Mouse (Mus musculus): Measurements from ENCODE around the gene Fbxo39. TPM values are rescaled to one million over a fixed set of nuclear protein-coding genes. Genes with fewer than 3 reads are reported as not detected.

The Fbxo39 gene
- polyA plus RNA-seq, 1 experiment from 2014 or later = not detected

DNA sequence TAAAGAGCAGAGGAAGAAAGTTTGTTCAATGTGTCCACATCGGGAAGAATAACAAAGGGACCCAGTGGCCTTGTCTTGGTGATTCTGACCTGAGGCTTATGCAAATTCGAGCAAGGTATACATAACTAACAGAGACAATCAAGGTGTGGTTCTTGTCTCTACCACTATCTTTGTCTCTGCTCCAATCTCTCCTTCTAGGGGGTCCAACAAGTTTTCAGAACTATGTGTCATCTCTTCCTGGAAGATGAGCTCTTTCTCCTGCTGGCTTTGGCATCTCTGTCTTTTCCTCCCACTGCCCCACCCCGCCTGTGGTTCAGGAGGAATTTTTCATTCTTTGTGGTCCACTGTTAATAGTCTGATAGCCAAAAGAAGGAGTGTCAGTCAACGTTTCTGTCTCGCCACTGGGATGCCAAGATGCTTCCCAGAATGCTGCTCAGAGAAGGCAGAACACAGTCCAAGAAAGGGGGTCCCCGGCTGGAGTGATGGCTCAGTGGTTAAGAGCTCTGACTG is 28.2 kb upstream of the Fbxo39 start:
- WGBS = 80% methylated on average over 6 of the region's 6 CpGs
- H3K9ac ChIP-seq = no peak overlapping the region

GRCm38 (mm10) chr11:72286651-72287050 is 27.6 kb upstream of the Fbxo39 start:
- H3K27ac ChIP-seq = no peak overlapping the region
- H3K9ac ChIP-seq = no peak overlapping the region
- no peak overlapping the region for H3K4me3 ChIP-seq (replicated peaks)
- no peaks in the 10 kb centered on the region for H3K4me1 ChIP-seq
- no peaks in the 10 kb centered on the region for H3K27me3 ChIP-seq
- H3K4me2 ChIP-seq = no peak overlapping the region
- no peaks in the 10 kb centered on the region for H3K36me3 ChIP-seq (replicated peaks)
- H3K9me3 ChIP-seq = no peaks in the 10 kb centered on the region
- ATAC-seq (ENCODE audit: low FRiP score) = no peak
- WGBS = 81% methylated on average over 3 of the region's 3 CpGs

More for the DNA sequence above, 28.2 kb upstream of the Fbxo39 start:
- Histone ChIP-seq H3K36me3 (replicated peaks) (no peaks in the 10 kb centered on the region), H3K4me1 (no peaks in the 10 kb centered on the region), H3K27me3 (no peaks in the 10 kb centered on the region), H3K27ac (no peak overlapping the region), H3K9me3 (no peaks in the 10 kb centered on the region), H3K4me3 (replicated peaks) (no peak overlapping the region), H3K4me2 (no peak overlapping the region)
- no peak for ATAC-seq (ENCODE audit: low FRiP score)

DNA sequence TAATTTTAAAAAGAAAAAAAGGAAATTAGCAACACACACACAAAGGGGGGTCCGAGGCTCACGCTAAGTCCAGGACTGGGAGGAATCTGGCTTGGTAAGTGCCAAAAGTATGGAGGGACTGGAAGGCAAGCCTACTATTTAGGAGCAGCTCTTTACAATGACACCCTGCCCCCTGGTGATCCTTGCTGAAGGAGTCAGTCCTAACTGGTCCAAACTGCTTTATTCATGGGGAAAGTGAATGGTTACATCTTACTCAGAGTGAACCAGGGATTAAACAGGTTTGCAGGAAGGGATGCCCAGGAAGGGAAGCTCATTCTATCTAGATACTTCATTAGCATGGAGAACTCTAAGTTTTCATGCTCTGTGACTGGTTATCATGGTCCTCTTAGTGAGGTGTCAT is 27.1 kb upstream of the Fbxo39 start:
- Histone ChIP-seq H3K36me3 (replicated peaks) (no peaks in the 10 kb centered on the region), H3K9ac (no peak overlapping the region), H3K4me1 (no peaks in the 10 kb centered on the region), H3K9me3 (no peaks in the 10 kb centered on the region), H3K27ac (no peak overlapping the region), H3K4me3 (replicated peaks) (no peak overlapping the region), H3K27me3 (no peaks in the 10 kb centered on the region), H3K4me2 (no peak overlapping the region)
- ATAC-seq (ENCODE audit: low FRiP score) = no peak
- WGBS = 90% methylated on average over 2 of the region's 2 CpGs

DNA sequence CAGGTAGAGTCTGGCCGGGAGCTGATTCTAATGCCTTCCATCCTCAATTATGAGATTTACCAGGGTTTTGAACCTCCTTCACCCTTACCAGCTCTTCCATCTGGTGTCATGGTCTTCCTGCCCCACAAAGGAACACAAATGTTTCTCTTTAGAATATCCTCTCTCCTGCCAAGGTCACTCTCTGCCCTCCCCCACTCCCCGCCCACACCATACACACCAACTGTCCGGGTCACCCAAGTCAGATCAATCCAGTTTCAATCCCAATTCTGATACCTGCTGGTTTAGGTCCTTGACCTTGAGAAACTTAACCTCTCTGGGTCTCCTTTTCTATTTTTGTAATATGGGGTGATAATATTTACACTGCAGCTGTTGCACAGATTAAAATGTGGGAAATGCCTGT is 26.7 kb upstream of the Fbxo39 start:
- Histone ChIP-seq H3K27ac (no peak overlapping the region), H3K9me3 (no peaks in the 10 kb centered on the region), H3K4me3 (replicated peaks) (no peak overlapping the region), H3K4me1 (no peaks in the 10 kb centered on the region), H3K27me3 (no peaks in the 10 kb centered on the region), H3K4me2 (no peak overlapping the region), H3K9ac (no peak overlapping the region), H3K36me3 (replicated peaks) (no peaks in the 10 kb centered on the region)
- ATAC-seq (ENCODE audit: low FRiP score) = no peak
- 88% methylated on average over 3 of the region's 3 CpGs for WGBS

- no peaks in the 10 kb centered on the region for H3K27me3 ChIP-seq
- H3K9me3 ChIP-seq = no peaks in the 10 kb centered on the region
- ATAC-seq (ENCODE audit: low FRiP score) = no peak
- H3K36me3 ChIP-seq (replicated peaks) = no peaks in the 10 kb centered on the region
- H3K27ac ChIP-seq = no peak overlapping the region
- H3K4me2 ChIP-seq = no peak overlapping the region
- WGBS = 79% methylated on average over 2 of the region's 2 CpGs
- H3K9ac ChIP-seq = no peak overlapping the region
- H3K4me1 ChIP-seq = no peaks in the 10 kb centered on the region
- no peak overlapping the region for H3K4me3 ChIP-seq (replicated peaks)
These were observed 21.1 kb upstream of the Fbxo39 start for GRCm38 (mm10) chr11:72293116-72293515.

- 36% methylated on average over 6 of the region's 6 CpGs for WGBS
- Histone ChIP-seq H3K4me1 (0 out of 2 replicates have a peak, but pooled peaks cover 4% of the 10 kb centered on the region), H3K4me2 (no peak within 1 kb of the TSS)
These were observed 12.9 kb upstream of the Fbxo39 start, which contains the start of gene Xaf1 for GRCm38 (mm10) chr11:72301334-72301733. Xaf1 (plus strand) TSS chr11:72301629.

DNA sequence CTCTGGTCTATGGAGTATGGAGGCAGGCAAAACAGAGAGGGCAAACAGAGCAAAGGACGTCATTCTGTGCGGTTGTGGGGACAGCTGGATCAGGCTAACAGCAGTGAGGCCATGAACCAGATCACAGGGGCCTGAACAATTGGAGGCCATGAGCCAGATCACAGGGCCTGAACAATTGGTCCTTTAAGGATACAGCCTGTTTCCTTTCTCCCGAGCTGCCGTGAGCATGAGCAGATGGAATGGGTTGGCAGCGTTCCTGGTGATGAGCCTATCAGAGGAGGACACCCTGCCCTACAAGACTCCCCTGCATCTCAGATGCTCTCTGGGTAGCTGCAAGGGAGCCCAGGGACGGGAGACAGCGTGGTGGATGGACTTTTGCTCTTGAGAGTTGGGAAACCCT is 12.0 kb upstream of the Fbxo39 start:
- WGBS = 80% methylated on average over 7 of the region's 7 CpGs
- H3K27ac ChIP-seq = no peak overlapping the region
- no peaks in the 10 kb centered on the region; the same call in 1 of the 2 replicates for H3K27me3 ChIP-seq
- H3K4me1 ChIP-seq = 0 out of 2 replicates have a peak, but pooled peaks cover 4% of the 10 kb centered on the region
- H3K9ac ChIP-seq = no peak overlapping the region
- ATAC-seq (ENCODE audit: low FRiP score) = no peak
- H3K4me3 ChIP-seq (replicated peaks) = no peak overlapping the region
- no peaks in the 10 kb centered on the region for H3K36me3 ChIP-seq (replicated peaks)
- H3K9me3 ChIP-seq = no peaks in the 10 kb centered on the region
- H3K4me2 ChIP-seq = no peak overlapping the region

More at GRCm38 (mm10) chr11:72301334-72301733, 12.9 kb upstream of the Fbxo39 start, which contains the start of gene Xaf1:
- Histone ChIP-seq H3K27me3 (no peaks in the 10 kb centered on the region; the same call in 1 of the 2 replicates), H3K36me3 (replicated peaks) (no peaks in the 10 kb centered on the region), H3K27ac (no peak within 1 kb of the TSS), H3K9ac (no peak within 1 kb of the TSS), H3K4me3 (replicated peaks) (no peak within 1 kb of the TSS), H3K9me3 (no peaks in the 10 kb centered on the region)
- no peak for ATAC-seq (ENCODE audit: low FRiP score)

- 89% methylated on average over 5 of the region's 5 CpGs for WGBS
- no peaks in the 10 kb centered on the region for H3K36me3 ChIP-seq (replicated peaks)
- no peaks in the 10 kb centered on the region for H3K27me3 ChIP-seq
- no peaks in the 10 kb centered on the region for H3K9me3 ChIP-seq
- H3K4me1 ChIP-seq = no peaks in the 10 kb centered on the region
- ATAC-seq (ENCODE audit: low FRiP score) = no peak
- H3K27ac ChIP-seq = no peak overlapping the region
- H3K4me3 ChIP-seq (replicated peaks) = no peak overlapping the region
- no peak overlapping the region for H3K9ac ChIP-seq
- H3K4me2 ChIP-seq = no peak overlapping the region
These were observed 6.8 kb upstream of the Fbxo39 start for GRCm38 (mm10) chr11:72307461-72307860.

DNA sequence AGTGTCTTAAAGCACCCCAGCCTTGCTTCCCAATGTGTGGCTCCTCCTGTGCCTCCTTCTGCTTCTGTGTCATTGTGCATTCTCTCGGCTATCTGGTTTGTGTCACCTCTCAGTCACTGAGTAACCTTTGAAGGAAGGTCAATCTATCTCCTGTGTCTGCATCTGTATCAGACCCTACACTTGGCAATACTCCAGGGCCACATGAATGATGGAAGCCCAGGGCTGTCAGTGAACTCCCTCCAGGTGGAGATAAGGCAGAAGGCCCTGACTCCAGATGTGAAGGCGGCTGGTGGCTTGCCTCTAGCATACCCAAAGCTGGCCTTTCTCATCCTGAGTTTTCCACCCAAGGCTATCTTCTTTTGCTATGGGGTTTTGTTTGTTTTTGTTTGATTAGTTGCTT is 5.3 kb upstream of the Fbxo39 start:
- no peaks in the 10 kb centered on the region for H3K9me3 ChIP-seq

DNA sequence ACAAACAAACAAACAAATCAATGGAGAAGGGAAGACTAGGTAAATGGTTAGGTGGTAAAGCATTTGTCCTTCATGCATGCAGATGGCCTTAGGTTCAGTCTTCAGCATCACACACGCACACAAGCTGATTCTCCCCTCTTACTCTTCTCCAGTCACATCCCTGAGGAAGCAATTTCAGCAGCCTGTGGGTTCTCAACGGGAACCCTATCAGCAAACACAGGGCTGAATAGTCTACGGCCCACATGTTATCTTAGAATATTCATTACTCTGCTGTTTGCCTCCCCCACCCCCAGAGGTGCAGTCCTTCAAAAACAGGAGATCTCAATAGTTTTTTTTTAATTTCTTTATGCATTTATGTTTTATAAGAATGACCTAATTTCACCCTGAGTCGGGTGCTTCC is 3.8 kb upstream of the Fbxo39 start:
- Histone ChIP-seq H3K4me3 (replicated peaks) (no peak overlapping the region), H3K4me2 (no peak overlapping the region), H3K9me3 (no peaks in the 10 kb centered on the region), H3K4me1 (peaks cover 3% of the 10 kb centered on the region; the same call in 1 of the 2 replicates), H3K27ac (no peak overlapping the region), H3K9ac (no peak overlapping the region), H3K36me3 (replicated peaks) (no peaks in the 10 kb centered on the region), H3K27me3 (peaks cover 28% of the 10 kb centered on the region)
- WGBS = 83% methylated on average over 4 of the region's 4 CpGs
- ATAC-seq (ENCODE audit: low FRiP score) = no peak

More for the DNA sequence above, 5.3 kb upstream of the Fbxo39 start:
- no peak overlapping the region for H3K9ac ChIP-seq
- H3K4me1 ChIP-seq = no peaks in the 10 kb centered on the region
- H3K27ac ChIP-seq = no peak overlapping the region
- no peak for ATAC-seq (ENCODE audit: low FRiP score)
- 75% methylated on average over 2 of the region's 2 CpGs for WGBS
- H3K36me3 ChIP-seq (replicated peaks) = no peaks in the 10 kb centered on the region
- H3K27me3 ChIP-seq = peaks cover 13% of the 10 kb centered on the region
- no peak overlapping the region for H3K4me3 ChIP-seq (replicated peaks)
- no peak overlapping the region for H3K4me2 ChIP-seq

DNA sequence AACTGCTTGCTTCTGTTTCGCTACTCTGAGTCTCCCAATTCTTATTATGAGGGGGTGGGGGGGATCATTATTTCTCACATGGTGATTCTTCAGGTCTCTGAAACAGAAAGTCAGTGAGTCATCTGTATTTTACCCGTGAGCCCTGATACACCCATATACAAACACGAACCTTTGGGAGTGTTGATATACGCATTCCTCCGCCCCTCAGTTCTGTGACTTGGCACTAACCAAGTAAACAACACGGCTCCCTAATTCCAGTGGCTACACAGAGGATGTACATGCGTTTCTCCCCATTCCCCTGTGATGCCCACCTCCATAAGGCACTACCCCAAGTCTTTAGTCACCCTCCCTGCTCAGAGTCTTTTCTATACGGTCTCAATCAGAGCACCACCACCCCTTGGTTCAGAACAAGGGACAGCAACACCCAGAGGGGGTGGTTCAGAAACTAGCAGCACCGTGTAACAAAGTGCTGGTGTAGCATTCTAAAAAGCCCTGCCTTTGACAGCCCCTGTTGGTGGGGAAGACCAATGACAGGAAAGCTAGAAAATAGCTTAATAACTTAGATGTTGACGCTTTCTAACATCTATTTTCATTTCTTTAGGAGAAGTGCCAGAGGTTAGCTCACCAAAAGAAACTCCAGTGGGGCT is 2.8 kb upstream of the Fbxo39 start:
- no peak for ATAC-seq (ENCODE audit: low FRiP score)
- H3K9me3 ChIP-seq = no peaks in the 10 kb centered on the region
- H3K27ac ChIP-seq = no peak overlapping the region
- peaks cover 28% of the 10 kb centered on the region for H3K27me3 ChIP-seq
- no peak overlapping the region for H3K4me2 ChIP-seq
- peaks cover 3% of the 10 kb centered on the region; the same call in 1 of the 2 replicates for H3K4me1 ChIP-seq
- no peaks in the 10 kb centered on the region for H3K36me3 ChIP-seq (replicated peaks)
- H3K4me3 ChIP-seq (replicated peaks) = no peak overlapping the region
- WGBS = 88% methylated on average over 10 of the region's 10 CpGs
- H3K9ac ChIP-seq = no peak overlapping the region

DNA sequence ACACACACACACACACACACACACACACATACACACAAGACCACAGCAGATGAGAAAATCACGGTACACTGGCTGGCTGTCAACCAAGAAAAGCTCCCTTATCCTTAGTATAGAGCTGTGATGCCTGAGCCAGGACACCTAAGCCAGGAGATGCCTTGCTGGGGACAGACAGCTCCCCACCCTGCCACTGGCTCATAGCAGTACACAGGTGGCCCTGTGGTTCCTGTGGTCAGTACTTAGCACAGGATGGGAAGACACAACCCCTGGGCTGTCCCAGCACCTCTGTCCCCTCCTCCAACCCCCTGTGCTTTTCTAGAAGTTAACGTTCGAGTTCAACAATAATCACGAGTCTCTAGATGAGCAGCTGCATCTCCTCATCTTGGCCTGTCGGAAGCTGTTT is 3.8 kb downstream of the Fbxo39 start:
- H3K27me3 ChIP-seq = peaks cover 27% of the 10 kb centered on the region

GRCm38 (mm10) chr11:72324431-72324830 is 10.2 kb downstream of the Fbxo39 start:
- Histone ChIP-seq H3K36me3 (replicated peaks) (no peaks in the 10 kb centered on the region), H3K4me3 (replicated peaks) (no peak overlapping the region), H3K4me1 (no peaks in the 10 kb centered on the region), H3K9me3 (no peaks in the 10 kb centered on the region), H3K27me3 (no peaks in the 10 kb centered on the region), H3K27ac (no peak overlapping the region), H3K9ac (no peak overlapping the region), H3K4me2 (no peak overlapping the region)
- no peak for ATAC-seq (ENCODE audit: low FRiP score)
- 69% methylated on average over 3 of the region's 3 CpGs for WGBS

More for the DNA sequence above, 3.8 kb downstream of the Fbxo39 start:
- Histone ChIP-seq H3K9me3 (no peaks in the 10 kb centered on the region), H3K27ac (no peak overlapping the region), H3K9ac (no peak overlapping the region), H3K4me2 (no peak overlapping the region), H3K36me3 (replicated peaks) (no peaks in the 10 kb centered on the region), H3K4me1 (peaks cover 3% of the 10 kb centered on the region; the same call in 1 of the 2 replicates), H3K4me3 (replicated peaks) (no peak overlapping the region)
- no peak for ATAC-seq (ENCODE audit: low FRiP score)
- WGBS = 84% methylated on average over 5 of the region's 5 CpGs
